Mouse (Mus musculus) erythroblast, embryonic 14.5 days (primary cell): ENCODE measurements at regions not wholly inside any gene's neighbourhood (a gene's known extent, or its start where the extent isn't known, plus 50 kb on each side); places are given as distances from the start of the nearest gene placed in this dataset.

Source experiments
- GATA1 ChIP-seq: IDR thresholded peaks from 2 replicates; pipeline ENCODE4 v1.6.1; 2012; ENCODE audit warnings: low read length, inconsistent platforms, mixed read lengths
- TAL1 ChIP-seq: IDR thresholded peaks from 3 replicates; pipeline ENCODE4 v1.6.1; 2012; ENCODE audit warnings: low read length, inconsistent platforms, mixed read lengths

DNA sequence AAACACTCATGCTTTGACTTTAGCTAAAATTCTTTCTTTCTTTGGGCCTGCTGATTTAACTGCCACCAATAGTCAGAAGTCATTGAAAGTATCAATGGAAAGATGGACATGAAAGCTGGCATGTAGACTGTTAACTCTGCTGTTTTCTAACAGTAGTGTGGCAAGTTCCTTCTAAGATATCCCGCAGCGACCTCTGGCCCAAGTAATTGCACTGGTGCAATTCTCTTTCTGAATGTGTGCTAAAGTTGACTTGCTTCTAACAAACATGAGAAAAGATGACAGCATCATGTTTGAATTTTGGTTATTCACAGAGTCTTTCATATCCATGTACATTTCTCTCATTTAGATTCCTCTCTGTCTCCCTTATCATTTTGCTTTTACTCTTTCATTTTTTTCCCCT, 109.7 kb upstream of the Rmdn2 start:
- TF ChIP-seq TAL1 (no peak), GATA1 (no peak)
